In genomic region chr2:27476303-27477192, GRCm38 (mm10) we compare ENCODE assay signal across 8 mouse cellular contexts. TPM values are rescaled to one million over a fixed set of nuclear protein-coding genes. Genes with fewer than 3 reads are reported as not detected.
DNase-seq lines count a peak whose midpoint lies in the region; ATAC-seq and TF ChIP-seq lines count a peak whose summit lies in the region.

No protein-coding gene starts in this region.

- H3K4me2 ChIP-seq in heart, embryonic 14.5 days (ENCODE audit: low read length) = peak overlapping the region; percentile 94
- H3K4me2 ChIP-seq in limb, embryonic 13.5 days (replicated peaks) = peak overlapping the region; percentile 94
- peak overlapping the region; percentile 95 for H3K4me2 ChIP-seq in neural tube, embryonic 15.5 days

- peak overlapping the region; percentile 94 for H3K4me3 ChIP-seq in layer of hippocampus, adult 2 months
- peak overlapping the region; percentile 82 to 90 for H3K4me3 ChIP-seq in heart, embryonic 14.5 days (ENCODE audit: control insufficient read depth in 1 of 2, insufficient read depth in 1 of 2, low read depth in 1 of 2, low read length in 2 of 2)
- peak overlapping the region; percentile 99 for H3K4me3 ChIP-seq in limb, embryonic 13.5 days
- H3K4me3 ChIP-seq in neural tube, embryonic 15.5 days (replicated peaks) = peak overlapping the region; percentile 99

- H3K27ac ChIP-seq in layer of hippocampus, adult 2 months = peak overlapping the region; percentile 94
- peak overlapping the region; percentile 93 to 96 for H3K27ac ChIP-seq in heart, embryonic 14.5 days (replicated peaks in 1 of 2; ENCODE audit: control insufficient read depth in 1 of 2, insufficient read depth in 1 of 2, low read depth in 2 of 2, low read length in 2 of 2)
- peak overlapping the region; percentile 93 for H3K27ac ChIP-seq in limb, embryonic 13.5 days
- H3K27ac ChIP-seq in neural tube, embryonic 15.5 days (replicated peaks) = peak overlapping the region; percentile 95

- intact Hi-C loops in left cerebral cortex, postnatal 10 days (cut with DNase I) = loop anchor here (5.0 kb wide), 1 partner anchor 41 kb away; the partner anchor contains the start of gene Wdr5

- H3K9me3 ChIP-seq in heart, embryonic 14.5 days (ENCODE audit: control insufficient read depth, low read length) = no peaks in the 10 kb centered on the region
- H3K9me3 ChIP-seq in limb, embryonic 13.5 days = no peaks in the 10 kb centered on the region
- no peaks in the 10 kb centered on the region for H3K9me3 ChIP-seq in neural tube, embryonic 15.5 days (replicated peaks)

- ATAC-seq in heart, embryonic 14.5 days (ENCODE audit: insufficient number of reproducible peaks, insufficient read depth, low FRiP score, low read depth) = no peak
- no peak for ATAC-seq in limb, embryonic 13.5 days (ENCODE audit: low FRiP score, low read depth)
- no peak for ATAC-seq in neural tube, embryonic 15.5 days (ENCODE audit: low FRiP score)

- peaks cover 26 to 35% of the 10 kb centered on the region in 2 experiments for H3K4me1 ChIP-seq in heart, embryonic 14.5 days (ENCODE audit: control insufficient read depth in 2 of 2, insufficient read depth in 2 of 2, low read length in 2 of 2)
- peaks cover 36% of the 10 kb centered on the region for H3K4me1 ChIP-seq in limb, embryonic 13.5 days
- peaks cover 42% of the 10 kb centered on the region for H3K4me1 ChIP-seq in neural tube, embryonic 15.5 days

- no peaks in the 10 kb centered on the region for H3K27me3 ChIP-seq in heart, embryonic 14.5 days (ENCODE audit: control insufficient read depth, insufficient read depth, low read length)
- no peaks in the 10 kb centered on the region for H3K27me3 ChIP-seq in limb, embryonic 13.5 days
- no peaks in the 10 kb centered on the region for H3K27me3 ChIP-seq in neural tube, embryonic 15.5 days (replicated peaks)

- peak overlapping the region; percentile 95 for H3K9ac ChIP-seq in heart, embryonic 14.5 days (ENCODE audit: low read length)
- peak overlapping the region; percentile 73 for H3K9ac ChIP-seq in limb, embryonic 13.5 days
- peak overlapping the region; percentile 63 for H3K9ac ChIP-seq in neural tube, embryonic 15.5 days (replicated peaks)

- 18% methylated on average over 11 of the region's 11 CpGs for WGBS in heart, embryonic 14.5 days
- WGBS in limb, embryonic 13.5 days = 27% methylated on average over 11 of the region's 11 CpGs
- 27% methylated on average over 11 of the region's 11 CpGs for WGBS in neural tube, embryonic 15.5 days

- peaks cover 8% of the 10 kb centered on the region; the same call in 1 of the 2 replicates for H3K36me3 ChIP-seq in heart, embryonic 14.5 days (ENCODE audit: control insufficient read depth, insufficient read depth, low read length)
- peaks cover 17% of the 10 kb centered on the region for H3K36me3 ChIP-seq in limb, embryonic 13.5 days
- no peaks in the 10 kb centered on the region for H3K36me3 ChIP-seq in neural tube, embryonic 15.5 days

- no peak for DNase-seq in layer of hippocampus, adult 2 months (ENCODE audit: low spot score in 2 of 2)
- DNase-seq in layer of hippocampus, postnatal 36 days = no peak
- peak; percentile 61 for DNase-seq in cerebellum, adult 8-10 months
- no peak for DNase-seq in right cerebral cortex, postnatal 10 days (ENCODE audit: low spot score in 2 of 2)
- DNase-seq in left cerebral cortex, postnatal 10 days (ENCODE audit: extremely low spot score in 1 of 2, low spot score in 2 of 2) = no peak

- no peak for TF ChIP-seq CTCF in layer of hippocampus, adult 2 months (conservative IDR thresholded peaks at IDR 0.05)

RNA-seq across cellular contexts. Expression of gene Brd3, which starts 30.9 kb away (rescaled TPM):
- total RNA-seq in layer of hippocampus, adult 2 months (2021) = 10 to 100 TPM; 43.6 to 51.8 TPM
- 10 to 100 TPM; 54.5 to 56.6 TPM for total RNA-seq in layer of hippocampus, postnatal 36 days (2021)
- polyA plus RNA-seq in heart, embryonic 14.5 days (2014; fragmentation: Nextera tagmentation; extraction: Ambion mirVana) = 70.8 and 74.8 TPM in 2 replicates
- polyA plus RNA-seq in limb, embryonic 13.5 days (2015; fragmentation: Nextera tagmentation; extraction: Ambion mirVana) = 141 and 169 TPM in 2 replicates
- 98.6 and 99.7 TPM in 2 replicates for polyA plus RNA-seq in neural tube, embryonic 15.5 days (2015; fragmentation: Nextera tagmentation; extraction: Ambion mirVana)
- total RNA-seq in left cerebral cortex, postnatal 10 days (2021) = 10 to 100 TPM; 67.1 to 77.0 TPM

RNA-seq across cellular contexts. Expression of gene Brd3os, which starts 34.4 kb away (rescaled TPM):
- total RNA-seq in layer of hippocampus, adult 2 months (2021) = 10 to 100 TPM; 23.6 to 24.5 TPM
- total RNA-seq in layer of hippocampus, postnatal 36 days (2021) = 10 to 100 TPM; 22.6 to 24.0 TPM
- polyA plus RNA-seq in heart, embryonic 14.5 days (2014; fragmentation: Nextera tagmentation; extraction: Ambion mirVana) = 3.7 and 4.6 TPM in 2 replicates
- polyA plus RNA-seq in limb, embryonic 13.5 days (2015; fragmentation: Nextera tagmentation; extraction: Ambion mirVana) = 14.8 and 15.5 TPM in 2 replicates
- polyA plus RNA-seq in neural tube, embryonic 15.5 days (2015; fragmentation: Nextera tagmentation; extraction: Ambion mirVana) = 40.4 and 45.0 TPM in 2 replicates
- total RNA-seq in left cerebral cortex, postnatal 10 days (2021) = 10 to 100 TPM; 27.9 to 29.1 TPM

RNA-seq across cellular contexts. Expression of gene Wdr5, which starts 38.4 kb away (rescaled TPM):
- total RNA-seq in layer of hippocampus, adult 2 months (2021) = 10 to 100 TPM; 24.8 to 28.9 TPM
- 10 to 100 TPM; 27.1 to 27.7 TPM for total RNA-seq in layer of hippocampus, postnatal 36 days (2021)
- polyA plus RNA-seq in heart, embryonic 14.5 days (2014; fragmentation: Nextera tagmentation; extraction: Ambion mirVana) = 29.5 and 30.2 TPM in 2 replicates
- polyA plus RNA-seq in limb, embryonic 13.5 days (2015; fragmentation: Nextera tagmentation; extraction: Ambion mirVana) = 62.5 and 63.6 TPM in 2 replicates
- 41.7 and 44.4 TPM in 2 replicates for polyA plus RNA-seq in neural tube, embryonic 15.5 days (2015; fragmentation: Nextera tagmentation; extraction: Ambion mirVana)
- 10 to 100 TPM; 43.6 to 44.9 TPM for total RNA-seq in left cerebral cortex, postnatal 10 days (2021)

RNA-seq across cellular contexts. Expression of gene Vav2, which starts 49.7 kb away (rescaled TPM):
- 10 to 100 TPM; 10.9 to 11.0 TPM for total RNA-seq in layer of hippocampus, adult 2 months (2021)
- 10 to 100 TPM; 11.2 to 11.5 TPM for total RNA-seq in layer of hippocampus, postnatal 36 days (2021)
- 3.6 and 4.1 TPM in 2 replicates for polyA plus RNA-seq in heart, embryonic 14.5 days (2014; fragmentation: Nextera tagmentation; extraction: Ambion mirVana)
- 4.9 and 5.7 TPM in 2 replicates for polyA plus RNA-seq in limb, embryonic 13.5 days (2015; fragmentation: Nextera tagmentation; extraction: Ambion mirVana)
- 12.4 and 15.5 TPM in 2 replicates for polyA plus RNA-seq in neural tube, embryonic 15.5 days (2015; fragmentation: Nextera tagmentation; extraction: Ambion mirVana)
- 10 to 100 TPM; 26.1 to 29.0 TPM for total RNA-seq in left cerebral cortex, postnatal 10 days (2021)
